Mouse (Mus musculus) ES-Bruce4 (cell line): ENCODE measurements around the gene Duxbl1. TPM values are rescaled to one million over a fixed set of nuclear protein-coding genes. Genes with fewer than 3 reads are reported as not detected.
"Not testable (repeated sequence)": the region's sequence is repeated elsewhere in the genome, so short reads cannot be mapped to it uniquely, and the experiment has no call there.

Source experiments
- H3K27ac ChIP-seq: 2 replicates; pipeline ENCODE4 v1.5.1; 2012; ENCODE audit warnings: low read length, inconsistent platforms; ENCODE audit not compliant: insufficient read depth
- H3K27me3 ChIP-seq: 2 replicates; pipeline ENCODE4 v1.6.1; 2012; ENCODE audit warnings: mild to moderate bottlenecking, low read length, inconsistent platforms; ENCODE audit not compliant: control insufficient read depth, poor library complexity, insufficient read depth, severe bottlenecking
- H3K36me3 ChIP-seq: 2 replicates; pipeline ENCODE4 v1.6.1; 2012; ENCODE audit warnings: inconsistent platforms, mild to moderate bottlenecking, low read length, moderate library complexity; ENCODE audit not compliant: control insufficient read depth, poor library complexity, insufficient read depth, severe bottlenecking
- H3K4me1 ChIP-seq: one replicate; pipeline ENCODE4 v1.8.1; 2011; ENCODE audit warnings: low read length; ENCODE audit not compliant: control insufficient read depth, insufficient read depth
- H3K4me3 ChIP-seq: 2 replicates; pipeline ENCODE4 v1.5.1; 2011; ENCODE audit warnings: low read depth, mild to moderate bottlenecking, low read length
- H3K9ac ChIP-seq: 2 replicates; pipeline ENCODE4 v1.6.1; 2012; ENCODE audit warnings: low read depth, mild to moderate bottlenecking, inconsistent platforms; ENCODE audit not compliant: poor library complexity, severe bottlenecking
- H3K9me3 ChIP-seq: replicated peaks from 2 replicates; pipeline ENCODE4 v1.6.1; 2012; ENCODE audit warnings: mild to moderate bottlenecking, low read length, inconsistent platforms; ENCODE audit not compliant: control insufficient read depth, poor library complexity, insufficient read depth, severe bottlenecking
- polyA plus RNA-seq: library from polyadenylated mRNA; stranded (reverse); fragments of >200 nt; gene quantifications from 2 replicates; pipeline ENCODE4 v1.2.4, GENCODE M21; 2011; ENCODE audit warnings: low read depth; ENCODE audit not compliant: missing spikeins, insufficient read depth, insufficient read length

Duxbl1 gene
- polyA plus RNA-seq, 1 experiment: 11.3 TPM

DNA sequence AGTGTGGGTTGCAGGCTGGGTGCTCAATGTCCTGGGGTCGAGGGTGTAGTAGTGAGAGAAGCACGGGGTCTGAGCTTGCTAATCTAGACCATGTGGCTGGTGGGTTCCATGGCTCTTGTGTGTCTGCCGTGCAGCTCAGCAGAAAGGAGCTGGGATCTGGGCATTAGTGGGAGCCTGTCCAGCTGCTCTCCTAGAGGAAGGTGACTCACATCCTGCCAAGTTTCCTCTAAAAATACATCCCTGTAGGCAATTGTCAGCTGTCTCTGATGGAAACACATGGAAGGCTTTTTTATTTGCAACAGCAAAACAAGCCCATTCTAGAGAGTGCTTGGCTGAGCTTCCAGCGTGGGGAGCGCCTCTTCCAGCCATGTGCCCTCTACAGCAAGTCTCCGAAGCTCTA lies 44.5 kb downstream of the Duxbl1 start:
- not testable (repeated sequence) for H3K27ac ChIP-seq, H3K9ac ChIP-seq, H3K4me3 ChIP-seq, H3K36me3 ChIP-seq, H3K27me3 ChIP-seq, H3K9me3 ChIP-seq, H3K4me1 ChIP-seq

DNA sequence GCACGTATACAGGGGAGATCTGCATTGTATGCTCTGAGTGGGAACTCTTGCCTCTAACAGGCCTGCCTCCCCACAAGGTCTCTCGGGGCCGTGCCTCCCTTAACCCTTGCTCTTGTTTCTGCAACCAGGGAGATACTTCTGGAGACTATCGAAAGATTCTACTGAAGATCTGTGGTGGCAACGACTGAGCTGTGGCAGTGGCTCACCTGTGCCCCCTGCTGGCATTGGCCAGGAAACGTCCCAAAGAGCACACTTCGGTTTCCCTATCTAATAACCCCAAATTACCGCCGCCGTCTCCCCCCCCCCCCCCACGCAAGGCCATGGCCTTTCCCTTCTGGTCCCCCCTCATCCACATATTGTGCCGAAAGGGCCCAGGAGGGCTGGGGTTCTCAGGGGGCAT lies 47.3 kb downstream of the Duxbl1 start:
- H3K27ac ChIP-seq, H3K9ac ChIP-seq, H3K27me3 ChIP-seq, H3K9me3 ChIP-seq, H3K4me1 ChIP-seq, H3K4me3 ChIP-seq, H3K36me3 ChIP-seq: not testable (repeated sequence)

GRCm38 (mm10) chr14:26034364-26034763 lies 56.0 kb downstream of the Duxbl1 start:
- H3K9ac ChIP-seq, H3K4me3 ChIP-seq, H3K27ac ChIP-seq, H3K9me3 ChIP-seq, H3K27me3 ChIP-seq, H3K36me3 ChIP-seq, H3K4me1 ChIP-seq: not testable (repeated sequence)

GRCm38 (mm10) chr14:26035439-26035838 lies 57.1 kb downstream of the Duxbl1 start:
- H3K27ac ChIP-seq, H3K9ac ChIP-seq, H3K9me3 ChIP-seq, H3K4me3 ChIP-seq, H3K27me3 ChIP-seq, H3K4me1 ChIP-seq, H3K36me3 ChIP-seq: not testable (repeated sequence)

Other genes with a start within 250 kb of the Duxbl1 start
- gene Zcchc24, start 209.5 kb upstream of the Duxbl1 start, polyA plus RNA-seq: 9.0 and 9.5 TPM in 2 replicates
- 106 and 109 TPM in 2 replicates for gene Anxa11, start 136.4 kb upstream of the Duxbl1 start, polyA plus RNA-seq
- gene Plac9a, start 75.5 kb upstream of the Duxbl1 start, polyA plus RNA-seq: 13.9 and 17.1 TPM in 2 replicates
- gene Tmem254a, start 50.9 kb upstream of the Duxbl1 start, polyA plus RNA-seq: 9.0 and 12.3 TPM in 2 replicates
- gene Cphx1, start 40.3 kb upstream of the Duxbl1 start, polyA plus RNA-seq: 3.1 TPM in 1 of 2 replicates, not detected in the other
- gene Gm9780, start 64.1 kb downstream of the Duxbl1 start, polyA plus RNA-seq: 4.1 and 8.3 TPM in 2 replicates
- gene Tmem254c, start 88.8 kb downstream of the Duxbl1 start, polyA plus RNA-seq: 6.7 and 16.3 TPM in 2 replicates
- gene Cphx2, start 102.9 kb downstream of the Duxbl1 start, polyA plus RNA-seq: not detected in 2 replicates
- gene Cphx3, start 103.7 kb downstream of the Duxbl1 start, polyA plus RNA-seq: 3.9 and 4.3 TPM in 2 replicates
- gene Duxbl2, start 139.8 kb downstream of the Duxbl1 start, polyA plus RNA-seq: 11.2 and 35.4 TPM in 2 replicates
- gene Plac9b, start 203.9 kb downstream of the Duxbl1 start, polyA plus RNA-seq: 31.5 and 34.2 TPM in 2 replicates
- 158 TPM in 2 replicates for gene Tmem254b, start 228.5 kb downstream of the Duxbl1 start, polyA plus RNA-seq